Mouse (Mus musculus) common myeloid progenitor, adult 5-6 weeks (primary cell): ENCODE results near the gene Jup. TPM values are rescaled to one million over a fixed set of nuclear protein-coding genes. Genes with fewer than 3 reads are reported as not detected.

ENCODE experiments used
- ATAC-seq: replicated peaks from 2 replicates; pipeline ENCODE4 v1.8.0; 2016; ENCODE audit warnings: low read depth, mild to moderate bottlenecking, moderate TSS enrichment, inconsistent platforms; ENCODE audit not compliant: poor library complexity, severe bottlenecking
- total RNA-seq: library from RNA; stranded (forward); fragments of 200-1000, 187-1606 nt; gene quantifications from 2 replicates; pipeline ENCODE4 v1.2.3, GENCODE M21; 2017

Gene Jup
- total RNA-seq, 1 experiment from 2014 or later: 2.5 TPM

DNA sequence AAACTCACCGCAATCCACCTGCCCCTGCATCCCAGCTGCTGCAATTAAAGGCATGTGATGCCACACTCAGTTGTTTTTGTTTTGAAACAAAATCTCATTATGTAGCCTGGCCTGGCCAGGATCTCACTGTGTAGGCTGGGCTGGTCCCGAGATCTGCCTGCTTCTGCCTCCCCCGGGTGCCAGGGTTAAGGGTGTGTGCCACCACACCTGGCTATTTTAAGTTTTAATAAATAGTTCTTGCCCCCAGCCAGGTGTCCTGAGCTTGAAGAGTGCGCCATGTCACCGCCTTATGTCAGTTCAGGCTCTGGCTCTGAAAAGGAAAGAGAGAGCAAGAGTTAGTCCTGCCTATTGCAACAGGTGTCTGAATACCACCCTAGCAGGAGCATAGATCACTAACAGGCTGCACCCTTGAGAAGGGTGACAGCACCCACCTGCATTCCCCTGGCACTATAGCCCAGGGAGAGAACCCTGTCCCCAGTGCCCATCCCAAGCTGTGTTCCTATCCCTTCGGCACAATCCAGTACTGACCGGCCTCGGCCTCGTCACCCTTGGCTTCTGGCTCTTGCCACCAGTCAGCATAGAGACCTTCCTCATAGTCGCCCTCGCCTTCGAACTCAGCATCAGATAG lies 11.4 kb upstream of the Jup start:
- ATAC-seq: no peak

DNA sequence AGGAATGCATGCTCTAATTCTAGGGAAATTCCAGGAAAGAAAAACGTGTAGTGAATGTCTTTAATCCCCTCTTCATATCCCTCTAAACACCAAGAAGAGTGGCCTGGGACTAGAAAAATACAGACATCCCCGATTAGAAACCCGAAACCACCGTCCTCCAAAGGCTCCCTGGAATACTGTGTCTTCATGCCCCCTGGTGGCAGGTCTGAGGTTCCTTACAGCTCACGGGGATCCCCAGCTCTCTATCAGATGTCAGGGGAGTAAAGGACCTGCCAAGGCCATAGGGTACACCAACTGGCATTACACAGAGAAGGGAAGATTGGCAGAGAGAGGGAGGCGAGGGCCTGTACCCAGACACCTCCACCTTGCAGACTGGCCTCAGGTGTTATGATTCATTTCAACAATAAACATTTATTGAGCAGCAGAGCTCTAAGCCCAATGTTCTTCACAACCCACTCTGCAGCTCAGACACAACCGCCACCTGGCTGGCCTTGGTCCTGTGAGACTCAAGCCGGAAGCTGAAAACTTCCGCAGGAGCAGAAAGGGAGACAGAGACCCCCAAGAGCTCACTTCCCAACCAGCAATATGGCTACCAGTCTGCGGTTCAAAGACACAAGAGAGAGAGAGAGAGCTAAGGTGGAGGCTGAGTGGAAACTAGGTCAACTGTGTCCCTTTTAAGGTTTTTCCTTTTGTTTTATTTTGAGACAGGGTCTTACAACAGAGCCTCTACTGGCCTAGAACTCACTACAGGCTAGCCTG lies 10.7 kb upstream of the Jup start:
- ATAC-seq: peak; percentile 83

DNA sequence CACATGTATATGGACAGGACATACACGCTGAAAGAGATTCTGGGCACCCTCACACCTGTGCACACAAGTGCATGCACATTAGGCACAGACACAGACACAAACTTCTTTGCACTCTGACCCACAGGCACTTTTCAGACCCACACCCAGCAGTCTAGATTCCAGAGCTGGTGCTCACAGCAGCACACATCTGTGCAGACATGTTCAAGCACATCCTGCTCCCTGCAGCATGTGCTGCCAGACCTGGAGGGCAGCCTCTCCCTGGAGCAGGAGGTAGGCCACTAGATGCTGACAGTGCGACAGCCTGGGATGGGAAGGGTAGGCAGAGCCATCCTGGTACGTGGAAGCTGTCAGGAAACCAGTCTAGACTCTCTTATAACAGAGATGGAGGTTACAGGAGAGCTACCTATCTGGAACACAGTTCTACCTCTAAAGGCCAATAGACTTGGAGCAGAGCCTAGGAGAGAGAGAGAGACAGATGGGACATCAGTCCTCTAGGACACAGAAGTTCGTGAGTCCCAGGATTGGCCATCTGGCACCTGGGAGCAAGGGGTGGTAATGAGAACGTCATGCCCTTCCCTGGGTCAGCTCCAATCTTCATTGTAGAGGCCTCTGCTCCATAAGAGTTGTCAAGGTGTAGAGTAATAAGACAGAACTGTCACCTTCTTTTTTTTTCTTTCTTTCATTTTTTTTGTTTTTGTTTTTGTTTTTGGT lies 9.6 kb upstream of the Jup start:
- no peak for ATAC-seq

DNA sequence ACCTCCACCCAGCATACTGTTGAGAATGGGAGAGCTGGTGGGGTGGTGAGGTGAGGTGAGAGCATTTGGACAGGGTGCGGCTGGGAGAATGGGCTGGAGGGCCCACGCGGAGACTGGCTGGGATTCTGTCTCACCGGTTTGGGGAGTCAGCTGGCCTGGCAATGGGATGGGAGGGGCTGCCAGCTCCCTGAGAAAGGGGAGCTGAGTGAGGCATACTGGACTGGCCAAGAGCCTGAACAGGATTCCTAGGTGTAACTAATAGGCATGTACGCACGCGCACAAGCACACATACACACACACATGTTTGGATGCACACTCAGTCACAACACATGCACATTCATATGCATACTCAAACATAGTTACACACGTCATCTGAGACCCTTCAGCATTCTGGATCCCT lies 8.7 kb upstream of the Jup start:
- no peak for ATAC-seq

DNA sequence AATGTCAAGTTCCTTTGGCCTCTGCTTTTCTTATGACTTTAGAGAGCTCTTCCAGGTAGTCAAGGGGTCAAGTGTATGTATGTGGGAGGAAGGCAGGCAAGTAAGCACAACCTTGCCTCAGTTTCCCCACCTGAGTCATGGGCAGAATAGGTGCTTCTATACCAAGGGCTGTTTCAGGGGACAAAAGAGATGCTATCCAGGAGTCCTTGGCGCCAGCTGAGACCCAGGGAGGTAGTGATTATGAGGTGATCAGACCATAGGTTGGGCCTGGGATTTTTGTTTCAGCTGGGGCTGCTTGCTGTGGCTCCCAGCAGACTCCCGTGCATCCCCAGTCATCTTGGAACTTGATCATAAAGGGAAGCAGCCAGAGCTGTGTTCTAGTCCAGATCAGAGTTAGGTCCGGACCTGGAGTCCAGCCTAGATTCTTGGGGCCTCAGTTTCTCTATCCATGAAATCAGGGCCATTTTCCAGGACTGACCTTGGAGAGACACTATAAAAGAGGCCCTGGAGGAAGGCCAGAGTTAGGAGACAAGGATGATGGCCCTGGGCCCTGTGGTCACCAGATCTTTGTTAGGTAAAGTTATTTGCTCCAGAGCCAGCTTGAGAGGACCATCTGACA lies 7.0 kb upstream of the Jup start:
- ATAC-seq: no peak

DNA sequence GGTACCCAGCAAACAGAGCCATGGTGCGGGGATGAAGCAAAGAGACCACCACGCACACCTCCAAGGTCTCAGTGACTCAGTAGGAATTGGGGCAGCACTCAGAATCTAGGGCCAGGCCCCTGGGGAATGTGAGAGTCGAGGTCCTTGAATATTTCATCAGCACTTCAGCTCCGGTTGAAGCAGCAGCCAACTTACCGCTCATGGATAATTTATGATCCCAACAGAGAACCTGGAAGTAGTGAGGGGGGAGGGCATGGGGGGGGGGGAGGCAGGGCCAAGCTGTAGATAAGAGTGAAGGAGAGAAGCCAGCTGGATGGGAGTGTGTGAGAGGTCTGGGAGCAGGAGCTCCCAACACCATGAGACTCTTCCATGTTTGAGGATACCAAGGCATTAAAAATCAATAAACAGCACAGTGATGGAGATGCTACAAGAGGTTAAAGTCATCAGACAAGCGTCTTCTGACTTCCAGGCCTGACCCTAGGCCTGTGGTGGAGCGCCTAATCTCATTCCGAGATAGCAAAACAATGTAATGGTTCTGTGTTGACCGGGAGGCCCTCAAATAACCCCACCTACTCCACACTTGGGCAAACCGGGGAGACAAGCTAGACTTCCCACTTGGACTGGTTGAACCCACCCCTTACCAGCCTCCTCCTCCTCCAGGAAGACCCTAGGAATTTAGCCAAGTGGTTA lies 6.0 kb upstream of the Jup start:
- ATAC-seq: no peak

DNA sequence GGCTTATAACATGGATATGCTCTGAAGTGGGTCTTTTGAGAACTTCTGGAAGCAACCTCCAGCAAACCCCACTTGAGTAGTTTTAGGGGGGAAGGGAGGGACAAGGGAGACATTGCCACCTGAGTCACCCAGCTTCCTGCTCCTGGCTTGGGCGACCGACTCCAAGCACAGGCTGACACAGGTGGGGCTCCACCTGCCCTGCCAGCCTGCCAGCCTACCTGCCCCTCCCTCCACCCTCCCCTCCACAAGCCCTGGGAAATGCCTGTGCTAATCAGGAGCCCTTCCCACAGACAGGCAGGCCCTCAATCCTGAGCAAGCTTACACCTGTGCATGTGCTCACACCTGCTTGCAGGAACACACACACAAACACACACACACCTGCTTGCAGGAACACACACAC lies 5.1 kb upstream of the Jup start:
- ATAC-seq: no peak

DNA sequence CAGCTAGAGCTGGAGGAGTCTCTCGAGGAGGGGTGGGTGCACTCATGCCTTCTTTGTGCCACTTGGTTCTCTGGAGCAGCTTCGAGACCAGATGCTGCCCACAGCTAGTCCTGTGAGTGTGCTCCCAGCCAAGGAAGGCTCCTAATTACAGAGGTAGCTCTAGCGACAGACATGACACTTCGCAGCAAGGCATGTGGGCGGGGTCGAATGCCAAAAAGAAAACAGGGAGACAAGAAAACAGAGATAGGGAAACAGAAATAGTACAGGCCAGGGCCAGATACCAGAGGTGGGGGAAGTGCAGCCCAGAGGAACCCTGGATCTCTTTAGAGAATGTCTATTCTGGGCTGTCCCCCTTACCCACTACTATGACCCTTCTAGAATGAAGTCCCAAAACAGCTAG lies 4.7 kb upstream of the Jup start:
- ATAC-seq: no peak

DNA sequence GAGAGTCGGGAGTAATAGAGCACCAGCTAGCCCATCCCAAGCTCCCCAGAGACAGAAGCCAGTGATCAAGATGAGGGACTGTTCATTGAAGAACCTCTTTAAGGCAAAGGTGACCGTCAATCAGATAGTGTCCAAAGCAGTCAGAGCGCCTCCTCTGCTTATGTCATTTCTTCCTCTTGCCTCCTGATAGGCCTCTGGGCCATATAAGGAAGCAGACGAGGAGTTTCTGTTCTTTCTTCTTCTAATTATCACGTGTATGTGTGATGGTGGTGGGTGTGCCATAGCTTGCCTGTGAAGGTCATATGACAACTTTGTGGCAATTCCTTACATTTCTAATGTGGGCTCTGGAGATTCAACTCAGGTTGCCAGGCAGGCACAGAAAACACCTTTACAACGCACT lies 3.3 kb upstream of the Jup start:
- ATAC-seq: no peak

DNA sequence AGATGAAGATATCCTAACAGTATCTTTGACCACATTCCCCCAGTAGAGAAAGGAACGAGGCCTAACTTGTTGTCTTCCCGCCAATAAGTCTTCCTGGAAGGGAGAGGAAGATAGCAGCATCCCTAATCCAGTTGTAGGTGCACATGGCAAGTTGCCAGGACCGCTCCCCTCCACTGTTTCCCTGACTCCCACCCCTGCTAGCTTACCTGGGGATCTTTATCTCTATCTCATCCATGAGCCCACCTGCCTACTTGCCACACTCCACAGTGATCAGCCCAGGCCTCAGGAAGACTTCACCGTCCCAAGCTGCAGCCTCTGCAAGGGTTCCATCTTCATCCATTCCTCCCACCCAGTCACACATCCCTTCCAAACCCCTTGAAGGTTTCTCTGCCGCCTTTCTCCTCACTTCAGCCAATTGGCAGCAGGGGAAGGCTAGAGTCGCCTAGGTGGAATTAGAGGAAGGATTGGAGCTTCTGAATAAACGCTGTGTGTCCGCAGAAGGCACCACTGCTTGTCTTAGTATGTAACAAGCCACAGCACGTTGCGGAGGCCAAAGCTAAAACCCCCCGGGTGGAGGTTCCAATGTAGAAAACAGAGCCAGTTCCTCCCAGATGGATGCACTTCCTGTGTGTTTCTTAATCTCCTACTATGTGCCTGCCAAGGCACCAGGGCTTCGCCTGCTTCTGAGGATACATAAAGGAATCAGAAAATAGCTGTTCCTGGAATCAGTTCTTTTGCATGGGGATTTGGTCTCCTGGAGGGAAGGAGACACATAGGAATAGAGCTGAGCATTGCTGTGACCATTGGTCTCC lies 2.4 kb upstream of the Jup start:
- ATAC-seq: no peak

DNA sequence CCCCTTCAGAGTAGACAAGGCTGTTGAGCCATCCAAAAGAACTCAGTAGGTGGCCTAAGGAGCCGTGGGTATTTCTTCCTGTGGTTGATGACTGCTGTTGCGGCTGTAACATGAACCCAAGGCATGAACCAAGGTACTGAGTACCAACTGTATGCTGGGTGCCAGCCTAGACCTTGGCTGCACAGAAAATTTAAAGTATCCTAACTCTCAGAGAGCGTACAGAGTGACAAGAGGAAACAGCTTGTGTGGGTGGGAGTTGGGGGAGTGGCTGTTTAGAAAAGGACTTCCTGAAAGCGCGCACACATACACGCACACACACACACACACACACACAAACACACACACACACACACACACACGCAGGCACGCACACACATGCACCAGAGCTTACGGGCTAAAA lies 1.8 kb upstream of the Jup start:
- ATAC-seq: 0 out of 2 replicates have a peak, but pooled peaks have one; percentile 12

DNA sequence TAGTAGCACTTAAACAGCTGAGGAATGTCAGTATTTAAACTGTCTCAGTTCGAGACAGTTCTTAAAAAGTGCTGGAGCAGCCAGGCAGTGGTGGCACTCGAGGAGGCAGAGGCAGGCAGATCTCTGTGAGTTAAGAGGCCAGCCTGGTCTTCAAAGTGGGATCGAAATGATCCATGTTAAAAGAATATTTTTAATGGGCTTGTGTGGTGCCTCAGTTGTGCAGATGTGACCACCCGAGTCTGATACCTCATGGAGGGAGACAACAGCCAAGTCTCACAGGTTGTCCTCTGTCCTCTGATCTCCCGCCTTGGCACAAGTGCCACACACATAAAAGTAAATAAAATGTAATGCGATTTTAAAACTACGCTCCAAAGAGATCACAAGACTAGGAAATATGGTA lies 954 bp upstream of the Jup start:
- no peak for ATAC-seq

DNA sequence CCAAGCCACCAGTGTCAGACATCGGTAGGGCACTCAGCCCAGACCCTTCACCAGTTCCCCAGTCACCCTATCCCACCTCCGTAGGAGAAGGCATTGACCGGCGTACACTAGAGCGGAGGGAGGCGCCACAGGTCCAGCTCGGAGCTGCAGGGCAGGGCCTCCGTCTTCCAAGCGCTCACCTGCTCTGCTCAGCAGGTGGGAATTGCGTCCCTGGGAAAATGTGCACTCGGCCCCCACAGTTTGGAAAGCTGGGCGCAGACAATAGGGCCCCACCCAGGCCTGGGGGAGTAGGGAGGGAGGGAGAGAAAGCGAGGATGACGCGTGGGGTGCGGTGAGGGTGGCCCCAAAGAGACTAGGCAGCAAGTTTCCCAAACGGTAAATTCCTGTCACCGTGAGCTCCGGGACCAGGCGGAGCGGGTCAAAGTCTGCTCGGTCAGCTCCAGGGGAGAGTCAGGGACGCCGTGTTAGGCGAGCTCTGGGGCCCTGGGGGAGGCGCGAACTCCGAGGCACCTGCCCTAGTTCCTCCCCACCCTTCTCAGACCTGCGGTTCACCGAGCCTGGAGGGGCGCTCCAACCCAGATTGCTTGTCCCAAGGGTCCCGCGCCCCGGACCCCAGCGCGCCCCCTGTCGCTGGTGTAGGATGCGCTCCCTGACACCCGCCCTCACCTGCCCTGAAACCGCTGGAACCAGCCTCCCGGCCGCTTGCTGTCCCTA lies 520 bp downstream of the Jup start:
- ATAC-seq: 0 out of 2 replicates have a peak, but pooled peaks have one; percentile 8

DNA sequence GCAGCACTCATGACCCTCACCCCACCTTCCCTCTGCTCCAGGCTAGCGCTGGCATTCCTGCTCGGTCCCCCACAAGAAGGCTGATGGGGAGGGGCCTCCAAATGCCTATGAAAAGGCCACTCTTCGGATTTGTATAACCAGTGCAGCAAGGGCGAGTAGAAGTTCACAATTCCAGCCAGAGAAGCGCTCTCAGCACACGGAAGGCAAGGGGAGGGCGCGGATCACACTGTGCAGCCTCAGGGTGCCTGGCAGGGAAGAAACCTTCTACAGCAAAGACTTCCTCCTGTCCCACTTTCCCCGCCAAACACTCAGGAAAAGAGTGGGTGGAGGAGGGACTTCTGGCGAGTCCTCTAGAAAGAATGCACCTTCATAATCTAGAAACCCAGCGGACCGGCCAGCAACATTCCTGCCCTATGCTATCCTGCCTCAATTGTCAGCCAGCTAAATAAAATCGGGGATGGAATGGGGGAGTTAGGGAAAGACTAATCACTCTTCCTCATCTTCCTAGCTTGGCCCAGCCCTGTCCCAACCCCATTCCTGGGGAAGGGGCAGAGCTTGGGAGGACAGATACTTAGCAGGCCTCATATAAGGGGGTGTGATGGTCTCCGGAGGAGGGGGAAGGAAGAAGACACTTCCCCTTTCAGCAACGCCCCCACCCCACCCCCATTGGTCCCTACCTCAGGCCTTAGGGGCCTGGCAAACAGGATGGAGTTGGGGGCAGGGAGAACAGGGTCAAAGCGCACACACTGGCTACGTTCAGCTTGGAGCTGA lies 1.5 kb downstream of the Jup start:
- ATAC-seq: no peak

DNA sequence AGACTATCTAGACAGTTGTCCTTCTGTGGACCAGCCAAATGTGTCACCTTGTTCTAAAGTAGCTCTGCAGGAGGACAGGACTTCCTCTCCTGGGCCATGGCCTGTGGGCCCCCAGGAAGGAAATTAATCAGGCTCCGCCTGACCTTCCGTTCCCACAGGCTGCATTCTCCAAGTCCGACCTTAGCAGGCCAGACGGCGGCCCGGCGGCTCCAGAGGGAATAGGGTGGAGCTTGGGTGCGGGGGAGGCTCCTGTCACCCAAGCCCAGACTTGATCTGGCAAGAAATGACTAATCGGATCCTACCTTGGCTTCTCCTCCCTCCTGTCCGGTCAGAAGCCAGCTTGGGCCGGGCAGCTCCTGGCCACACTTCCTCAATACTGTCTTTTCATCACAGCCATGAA lies 2.4 kb downstream of the Jup start:
- ATAC-seq: no peak

DNA sequence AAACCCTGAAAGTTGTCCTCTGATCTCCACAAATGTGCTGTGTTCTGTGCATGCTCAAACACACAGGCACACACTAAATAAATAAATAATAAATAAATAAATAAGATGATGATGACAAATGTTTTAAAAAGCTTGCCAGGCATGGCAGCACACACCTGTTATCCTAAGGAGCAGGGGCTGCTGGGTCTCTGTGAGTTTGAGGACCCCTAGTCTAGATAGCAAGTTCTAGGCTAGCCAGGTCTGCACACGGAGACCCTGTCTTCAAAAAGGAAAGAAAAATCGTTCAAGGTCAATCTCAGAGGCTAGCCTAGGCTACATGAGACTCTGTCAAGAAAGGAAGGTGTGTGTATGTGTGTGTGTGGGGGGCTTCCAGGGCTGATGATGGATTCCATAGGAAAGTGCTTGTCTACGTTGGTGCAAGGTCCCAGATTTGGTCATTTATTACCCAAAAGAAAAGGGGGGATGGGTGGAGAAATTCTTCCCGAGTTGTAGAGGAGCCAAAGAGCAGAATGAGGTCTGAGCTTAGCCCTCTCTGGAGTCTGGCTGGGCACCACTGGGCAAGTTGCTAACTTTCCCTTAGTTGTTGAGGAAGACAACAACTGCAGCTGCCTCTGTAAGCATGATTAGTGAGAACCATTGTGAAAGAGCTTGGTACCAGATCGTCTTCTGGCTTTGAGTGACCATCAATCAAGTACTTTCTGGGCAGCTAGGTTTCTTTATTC lies 3.0 kb downstream of the Jup start:
- no peak for ATAC-seq

DNA sequence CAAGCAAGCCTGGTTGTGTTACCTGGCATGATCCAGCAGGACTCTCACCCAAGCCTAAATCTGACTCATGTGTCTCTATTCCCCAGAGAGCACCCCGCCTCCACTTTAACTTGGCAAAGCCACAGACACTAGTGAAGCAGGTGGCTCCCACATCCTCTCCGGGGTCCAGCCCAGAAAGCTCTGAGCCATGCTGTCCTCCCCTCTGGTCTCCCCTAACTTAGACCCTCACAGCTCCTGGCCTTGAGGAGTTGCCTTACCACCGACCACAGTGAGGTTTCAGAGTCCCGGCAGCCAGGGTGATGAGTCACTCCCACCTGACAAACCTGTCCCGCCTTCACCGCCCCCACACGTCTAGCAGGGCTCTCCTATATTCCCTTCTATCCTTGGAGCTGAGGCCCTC lies 3.8 kb downstream of the Jup start:
- ATAC-seq: no peak

DNA sequence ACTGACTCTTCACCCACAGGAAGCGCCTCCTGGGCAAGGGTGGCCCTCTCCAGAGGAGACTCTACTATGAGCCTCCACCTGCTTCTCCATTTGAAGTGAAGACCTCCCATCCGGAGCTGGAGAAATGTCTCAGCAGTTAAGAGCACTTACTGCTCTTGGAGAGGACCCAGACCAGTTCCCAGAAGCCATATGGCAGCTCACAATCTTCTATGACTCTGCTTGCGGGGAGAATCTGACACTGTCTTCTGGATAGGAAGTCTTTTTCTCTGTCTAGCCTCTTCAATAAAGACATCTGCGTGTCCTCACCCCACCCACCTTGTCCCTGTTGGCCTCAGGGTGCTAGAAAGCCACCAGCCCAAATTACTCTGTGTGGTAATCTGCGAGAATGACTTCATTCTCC lies 4.6 kb downstream of the Jup start:
- no peak for ATAC-seq
